In genomic region chr15:100403318-100404000, GRCm38 (mm10) we compare ENCODE assay signal across 15 mouse cellular contexts. TPM values are rescaled to one million over a fixed set of nuclear protein-coding genes. Genes with fewer than 3 reads are reported as not detected.
DNase-seq lines count a peak whose midpoint lies in the region; ATAC-seq lines count a peak whose summit lies in the region.
"Had no signal": no experiment of that assay in that cellular context is flagged by ENCODE, and none has a peak within 500 bp of the region (broad histone marks: within the 10 kb centered on the region; RNA-seq: fewer than 3 reads in every experiment).

No protein-coding gene starts in this region.

- 81% methylated on average over 16 of the region's 16 CpGs for WGBS in intestine, embryonic 15.5 days
- 85% methylated on average over 16 of the region's 16 CpGs for WGBS in liver, embryonic 16.5 days (ENCODE audit: insufficient replicate concordance)

- H3K4me3 ChIP-seq in megakaryocyte, embryonic 14.5 days (replicated peaks): peak overlapping the region; percentile 53
- H3K4me3 ChIP-seq in intestine, embryonic 15.5 days (replicated peaks): no peak overlapping the region
- peak overlapping the region; percentile 36 for H3K4me3 ChIP-seq in liver, embryonic 16.5 days (ENCODE audit: low read depth, low read length)

- no peaks in the 10 kb centered on the region for H3K27me3 ChIP-seq in megakaryocyte, embryonic 14.5 days (replicated peaks)
- no peaks in the 10 kb centered on the region for H3K27me3 ChIP-seq in intestine, embryonic 15.5 days (replicated peaks)
- H3K27me3 ChIP-seq in liver, embryonic 16.5 days (ENCODE audit: control insufficient read depth, insufficient read depth, low read depth, low read length): no peaks in the 10 kb centered on the region

- H3K4me1 ChIP-seq in megakaryocyte, embryonic 14.5 days: peaks cover 50% of the 10 kb centered on the region
- H3K4me1 ChIP-seq in intestine, embryonic 15.5 days (replicated peaks): no peaks in the 10 kb centered on the region
- peaks cover 34% of the 10 kb centered on the region for H3K4me1 ChIP-seq in liver, embryonic 16.5 days (ENCODE audit: control insufficient read depth, low read depth, low read length)

- H3K36me3 ChIP-seq in megakaryocyte, embryonic 14.5 days (replicated peaks; ENCODE audit: low read length): peaks cover 91% of the 10 kb centered on the region
- peaks cover 46% of the 10 kb centered on the region for H3K36me3 ChIP-seq in intestine, embryonic 15.5 days
- H3K36me3 ChIP-seq in liver, embryonic 16.5 days (ENCODE audit: control insufficient read depth, insufficient read depth): peaks cover 89% of the 10 kb centered on the region

- no peak for ATAC-seq in megakaryocyte, adult 5-6 weeks (ENCODE audit: poor library complexity, severe bottlenecking)
- ATAC-seq in intestine, embryonic 15.5 days: peak; percentile 63
- ATAC-seq in liver, embryonic 16.5 days (ENCODE audit: low read depth): peak; percentile 51
- ATAC-seq: forebrain, embryonic 16.5 days had no signal

- no peaks in the 10 kb centered on the region for H3K9me3 ChIP-seq in megakaryocyte, embryonic 14.5 days
- H3K9me3 ChIP-seq in intestine, embryonic 15.5 days: no peaks in the 10 kb centered on the region
- no peaks in the 10 kb centered on the region for H3K9me3 ChIP-seq in liver, embryonic 16.5 days (replicated peaks; ENCODE audit: control insufficient read depth, low read length)

- H3K27ac ChIP-seq in intestine, embryonic 15.5 days: 0 out of 2 replicates have a peak overlapping the region, but pooled peaks have one; percentile 40
- peak overlapping the region; percentile 65 for H3K27ac ChIP-seq in liver, embryonic 16.5 days (ENCODE audit: low read length)

- no peak overlapping the region for H3K4me2 ChIP-seq in intestine, embryonic 15.5 days (replicated peaks)
- peak overlapping the region; percentile 46 for H3K4me2 ChIP-seq in liver, embryonic 16.5 days (ENCODE audit: low read depth, low read length)
- H3K4me2 ChIP-seq: lung, embryonic 14.5 days had no signal

- peak; percentile 87 for DNase-seq in yolk sac, embryonic 10.5 days (ENCODE audit: low spot score)
- DNase-seq in left cerebral cortex, postnatal 25 days (ENCODE audit: low spot score in 2 of 2): no peak
- DNase-seq in urinary bladder, postnatal 25 days (ENCODE audit: low spot score): no peak
- no peak for DNase-seq in cerebellum, adult 8-10 months
- DNase-seq: gastrocnemius, postnatal 36 days; heart, postnatal 14 days; lung, embryonic 14.5 days; right cerebral cortex, postnatal 25 days had no signal

- no peak overlapping the region for H3K9ac ChIP-seq in intestine, embryonic 15.5 days
- no peak overlapping the region for H3K9ac ChIP-seq in liver, embryonic 16.5 days (ENCODE audit: low read depth, low read length)
- H3K9ac ChIP-seq: lung, embryonic 14.5 days had no signal

- intact Hi-C loops in left cerebral cortex, postnatal 25 days (cut with DNase I): no loop called here

RNA-seq across cellular contexts. Expression of gene Gm5475, which starts 18.5 kb away (rescaled TPM):
- not detected in 2 replicates for polyA plus RNA-seq in megakaryocyte, embryonic 14.5 days (2012; ENCODE audit: insufficient read depth, low replicate concordance)
- total RNA-seq in megakaryocyte, adult 5-6 weeks (2015): not detected in 2 replicates
- total RNA-seq in megakaryocyte, adult 5-6 weeks (2017): not detected in 2 replicates
- 0.13 and 0.19 TPM in 2 replicates for polyA plus RNA-seq in intestine, embryonic 15.5 days (2015; fragmentation: Nextera tagmentation; extraction: Ambion mirVana)
- polyA plus RNA-seq in liver, embryonic 16.5 days (2015; fragmentation: Nextera tagmentation; extraction: Ambion mirVana): 0.04 TPM in 1 of 2 replicates, not detected in the other
- not detected for total RNA-seq in left cerebral cortex, postnatal 25 days (2021)
- total RNA-seq: gastrocnemius, postnatal 36 days; heart, postnatal 14 days had no signal
- polyA plus RNA-seq: lung, embryonic 14.5 days had no signal

RNA-seq across cellular contexts. Expression of gene Slc11a2, which starts 21.4 kb away (rescaled TPM):
- polyA plus RNA-seq in megakaryocyte, embryonic 14.5 days (2012; ENCODE audit: insufficient read depth, low replicate concordance): 0.62 TPM in 1 of 2 replicates, not detected in the other
- 5.0 and 5.3 TPM in 2 replicates for total RNA-seq in megakaryocyte, adult 5-6 weeks (2015)
- 3.1 and 6.0 TPM in 2 replicates for total RNA-seq in megakaryocyte, adult 5-6 weeks (2017)
- polyA plus RNA-seq in intestine, embryonic 15.5 days (2015; fragmentation: Nextera tagmentation; extraction: Ambion mirVana): 29.8 and 29.9 TPM in 2 replicates
- polyA plus RNA-seq in liver, embryonic 16.5 days (2015; fragmentation: Nextera tagmentation; extraction: Ambion mirVana): 37.1 and 40.0 TPM in 2 replicates
- total RNA-seq in left cerebral cortex, postnatal 25 days (2021): 10 to 100 TPM; 54.1 to 63.5 TPM

RNA-seq across cellular contexts. Expression of gene Higd1c, which starts 39.1 kb away (rescaled TPM):
- polyA plus RNA-seq in megakaryocyte, embryonic 14.5 days (2012; ENCODE audit: insufficient read depth, low replicate concordance): not detected in 2 replicates
- not detected in 2 replicates for total RNA-seq in megakaryocyte, adult 5-6 weeks (2015)
- total RNA-seq in megakaryocyte, adult 5-6 weeks (2017): not detected in 2 replicates
- polyA plus RNA-seq in intestine, embryonic 15.5 days (2015; fragmentation: Nextera tagmentation; extraction: Ambion mirVana): 0.40 TPM in 1 of 2 replicates, not detected in the other
- not detected in 2 replicates for polyA plus RNA-seq in liver, embryonic 16.5 days (2015; fragmentation: Nextera tagmentation; extraction: Ambion mirVana)
- not detected for total RNA-seq in left cerebral cortex, postnatal 25 days (2021)
- total RNA-seq: gastrocnemius, postnatal 36 days; heart, postnatal 14 days; left cerebral cortex, adult 8-10 months had no signal
- polyA plus RNA-seq: cortical plate, adult 2 months; forebrain, embryonic 16.5 days; lung, embryonic 14.5 days had no signal

RNA-seq across cellular contexts. Expression of gene Mettl7a2, which starts 50.5 kb away (rescaled TPM):
- not detected in 2 replicates for polyA plus RNA-seq in megakaryocyte, embryonic 14.5 days (2012; ENCODE audit: insufficient read depth, low replicate concordance)
- not detected in 2 replicates for total RNA-seq in megakaryocyte, adult 5-6 weeks (2015)
- total RNA-seq in megakaryocyte, adult 5-6 weeks (2017): not detected in 2 replicates
- not detected in 2 replicates for polyA plus RNA-seq in intestine, embryonic 15.5 days (2015; fragmentation: Nextera tagmentation; extraction: Ambion mirVana)
- polyA plus RNA-seq in liver, embryonic 16.5 days (2015; fragmentation: Nextera tagmentation; extraction: Ambion mirVana): not detected in 2 replicates
- under 1 TPM; 0.27 to 0.30 TPM for total RNA-seq in left cerebral cortex, postnatal 25 days (2021)
- polyA plus RNA-seq: cortical plate, adult 2 months; forebrain, embryonic 16.5 days; lung, embryonic 14.5 days had no signal

RNA-seq across cellular contexts. Expression of gene Methig1, which starts 50.5 kb away (rescaled TPM):
- polyA plus RNA-seq in megakaryocyte, embryonic 14.5 days (2012; ENCODE audit: insufficient read depth, low replicate concordance): not detected in 2 replicates
- total RNA-seq in megakaryocyte, adult 5-6 weeks (2015): not detected in 2 replicates
- total RNA-seq in megakaryocyte, adult 5-6 weeks (2017): not detected in 2 replicates
- 0.14 and 0.15 TPM in 2 replicates for polyA plus RNA-seq in intestine, embryonic 15.5 days (2015; fragmentation: Nextera tagmentation; extraction: Ambion mirVana)
- 0.08 and 0.13 TPM in 2 replicates for polyA plus RNA-seq in liver, embryonic 16.5 days (2015; fragmentation: Nextera tagmentation; extraction: Ambion mirVana)
- not detected for total RNA-seq in left cerebral cortex, postnatal 25 days (2021)
- total RNA-seq: gastrocnemius, postnatal 36 days; heart, postnatal 14 days had no signal
- polyA plus RNA-seq: cortical plate, adult 2 months; forebrain, embryonic 16.5 days; lung, embryonic 14.5 days had no signal

Comparison
In these comparisons a context has a peak if more than half of its experiments do, and no peak if none do; other contexts are left out.
1. RNA of gene Slc11a2, which starts 21.4 kb away (polyA plus RNA-seq): 37.1 to 40.0 TPM in liver, embryonic 16.5 days and 29.8 to 29.9 TPM in intestine, embryonic 15.5 days; 0.62 TPM in megakaryocyte, embryonic 14.5 days; every median in the first group is over 10 times any median in the second.